Mouse (Mus musculus): ENCODE data around the gene Spata2. TPM values are rescaled to one million over a fixed set of nuclear protein-coding genes. Genes with fewer than 3 reads are reported as not detected.
A peak's percentile ranks its signal among the peaks of the same experiment; 100 is the strongest.

The Spata2 gene
- polyA plus RNA-seq, 1 experiment from 2014 or later = 15.4 TPM

DNA sequence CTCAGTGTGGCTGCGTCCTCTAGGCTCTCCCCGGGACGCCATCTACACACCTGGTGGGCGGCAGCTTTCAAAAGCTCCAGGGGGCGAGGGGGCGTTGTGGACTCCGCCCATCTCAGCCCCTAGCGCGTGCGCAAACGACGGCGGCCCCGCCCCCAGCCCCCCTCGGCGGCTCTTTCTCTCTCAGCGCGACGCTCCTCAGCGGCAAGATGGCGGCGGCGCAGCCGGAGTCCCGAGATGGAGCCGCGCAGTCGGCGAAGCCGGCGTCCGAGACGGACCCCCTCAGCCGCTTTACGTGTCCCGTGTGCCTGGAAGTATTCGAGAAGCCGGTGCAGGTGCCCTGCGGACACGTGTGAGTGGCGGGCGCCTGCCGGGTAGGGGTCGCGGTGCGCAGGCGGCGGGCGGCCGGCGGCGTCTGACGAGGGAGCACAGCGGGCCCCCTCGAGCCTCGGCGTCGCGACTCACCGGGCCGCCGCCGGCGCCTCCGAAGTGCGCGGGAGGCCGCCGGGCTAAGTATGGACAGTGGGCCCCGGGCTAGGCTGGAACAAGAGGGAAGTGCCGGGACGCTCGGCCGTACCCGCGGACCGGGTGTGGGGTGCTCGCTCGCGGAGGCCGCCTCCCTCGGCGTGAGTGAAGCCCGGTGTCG lies 10.7 kb upstream of the Spata2 start:
- H3K27me3 ChIP-seq (replicated peaks; ENCODE audit: control insufficient read depth, insufficient read depth, low read length) = no peaks in the 10 kb centered on the region
- H3K36me3 ChIP-seq (ENCODE audit: control insufficient read depth, insufficient read depth, low read length) = no peaks in the 10 kb centered on the region
- H3K9ac ChIP-seq (ENCODE audit: low read depth, low read length) = peak overlapping the region; percentile 95
- ATAC-seq = peak; percentile 85
- no peaks in the 10 kb centered on the region for H3K9me3 ChIP-seq (ENCODE audit: control insufficient read depth, low read length)
- H3K4me3 ChIP-seq (ENCODE audit: low read length) = peak overlapping the region; percentile 98
- under 1% methylated on average over 82 of the region's 85 CpGs for WGBS
- peak overlapping the region; percentile 84 for H3K4me2 ChIP-seq (ENCODE audit: low read depth, low read length)
- H3K4me1 ChIP-seq (ENCODE audit: control insufficient read depth, insufficient read depth, low read length) = peaks cover 29% of the 10 kb centered on the region
- H3K27ac ChIP-seq (ENCODE audit: low read length) = peak overlapping the region; percentile 88

DNA sequence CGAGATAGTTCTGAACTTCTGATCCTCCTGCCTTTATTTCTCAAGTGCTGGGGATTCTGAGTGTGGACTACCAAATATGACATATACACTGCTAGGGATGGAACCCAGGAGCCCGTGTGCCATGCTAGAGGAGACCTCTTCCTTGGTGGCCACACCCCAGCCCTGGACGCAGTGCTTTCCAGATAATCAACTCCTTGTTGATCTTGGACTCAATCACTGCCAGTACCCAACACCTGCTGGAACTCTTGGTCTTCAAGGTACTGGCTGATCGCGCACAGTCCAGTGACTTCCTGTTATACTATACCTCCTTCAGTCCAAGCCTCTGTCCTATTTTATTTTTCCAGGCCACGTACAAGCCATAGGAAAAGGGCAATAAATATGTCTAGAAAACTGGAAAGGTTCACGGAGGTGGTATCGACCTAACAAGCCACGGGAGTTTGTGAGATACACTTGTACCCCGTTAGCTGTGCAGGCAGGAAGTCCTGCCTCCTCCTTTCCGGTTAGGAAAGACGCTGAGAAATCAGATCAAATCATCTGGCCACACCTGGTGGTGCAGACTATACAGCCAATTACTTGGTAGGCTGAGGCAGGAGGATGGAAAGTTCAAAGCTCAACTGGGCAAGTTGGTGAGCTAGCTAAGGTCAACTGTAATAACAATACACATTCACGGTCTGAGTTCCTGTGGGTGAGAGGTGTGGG lies 10.0 kb upstream of the Spata2 start:
- peak overlapping the region; percentile 84 for H3K4me2 ChIP-seq (ENCODE audit: low read depth, low read length)
- H3K4me3 ChIP-seq (ENCODE audit: low read length) = peak overlapping the region; percentile 98
- H3K4me1 ChIP-seq (ENCODE audit: control insufficient read depth, insufficient read depth, low read length) = peaks cover 29% of the 10 kb centered on the region
- 40% methylated on average over 13 of the region's 13 CpGs for WGBS
- H3K27ac ChIP-seq (ENCODE audit: low read length) = peak overlapping the region; percentile 88
- H3K27me3 ChIP-seq (replicated peaks; ENCODE audit: control insufficient read depth, insufficient read depth, low read length) = no peaks in the 10 kb centered on the region
- no peaks in the 10 kb centered on the region for H3K36me3 ChIP-seq (ENCODE audit: control insufficient read depth, insufficient read depth, low read length)
- peak; percentile 73 for ATAC-seq
- no peaks in the 10 kb centered on the region for H3K9me3 ChIP-seq (ENCODE audit: control insufficient read depth, low read length)
- peak overlapping the region; percentile 95 for H3K9ac ChIP-seq (ENCODE audit: low read depth, low read length)

DNA sequence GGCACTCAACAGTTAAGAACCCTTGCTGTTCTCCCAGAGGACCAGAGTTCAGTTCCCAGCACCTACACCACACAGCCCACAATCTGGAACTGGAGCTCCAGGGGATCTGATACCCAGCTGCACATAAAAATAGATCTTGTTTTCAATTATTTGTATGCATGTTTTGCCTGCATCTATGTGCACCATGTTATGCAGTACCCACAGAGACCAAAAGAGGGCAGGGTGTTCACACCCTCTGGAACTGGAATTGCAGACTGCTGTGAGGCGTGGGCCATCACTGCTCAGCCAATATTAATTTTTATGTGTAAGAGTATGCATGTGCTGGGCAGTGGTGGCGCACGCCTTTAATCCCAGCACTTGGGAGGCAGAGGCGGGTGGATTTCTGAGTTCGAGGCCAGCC lies 4.6 kb upstream of the Spata2 start:
- Histone ChIP-seq H3K4me2 (ENCODE audit: low read depth, low read length) (no peak overlapping the region), H3K27ac (ENCODE audit: low read length) (no peak overlapping the region), H3K9me3 (ENCODE audit: control insufficient read depth, low read length) (no peaks in the 10 kb centered on the region), H3K36me3 (ENCODE audit: control insufficient read depth, insufficient read depth, low read length) (no peaks in the 10 kb centered on the region), H3K27me3 (replicated peaks; ENCODE audit: control insufficient read depth, insufficient read depth, low read length) (no peaks in the 10 kb centered on the region), H3K4me1 (ENCODE audit: control insufficient read depth, insufficient read depth, low read length) (peaks cover 3% of the 10 kb centered on the region; the same call in 1 of the 2 replicates), H3K9ac (ENCODE audit: low read depth, low read length) (no peak overlapping the region), H3K4me3 (ENCODE audit: low read length) (no peak overlapping the region)
- 77% methylated on average over 5 of the region's 5 CpGs for WGBS
- ATAC-seq = no peak

DNA sequence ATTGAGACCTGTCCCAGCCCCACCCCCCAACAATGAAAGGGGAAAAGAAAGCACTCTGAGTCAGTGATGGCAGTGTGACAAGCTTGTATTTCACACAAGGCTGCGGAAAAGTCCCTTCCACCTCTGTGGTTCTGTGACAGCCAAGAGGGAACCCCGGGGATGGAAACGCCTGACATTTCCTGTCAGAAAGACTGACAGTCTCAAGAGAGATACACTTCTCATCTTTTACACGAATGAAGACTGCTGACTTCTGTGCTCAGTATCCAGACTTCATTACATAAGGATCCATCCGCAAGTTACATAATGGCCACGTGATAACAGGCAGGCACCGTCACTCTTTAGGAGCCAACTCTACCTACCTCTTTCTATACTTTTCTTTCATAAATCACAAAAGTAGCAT lies 3.8 kb upstream of the Spata2 start:
- no peaks in the 10 kb centered on the region for H3K9me3 ChIP-seq (ENCODE audit: control insufficient read depth, low read length)
- no peaks in the 10 kb centered on the region for H3K36me3 ChIP-seq (ENCODE audit: control insufficient read depth, insufficient read depth, low read length)
- 81% methylated on average over 7 of the region's 7 CpGs for WGBS
- no peak overlapping the region for H3K9ac ChIP-seq (ENCODE audit: low read depth, low read length)
- H3K4me2 ChIP-seq (ENCODE audit: low read depth, low read length) = no peak overlapping the region
- ATAC-seq = no peak
- no peaks in the 10 kb centered on the region for H3K27me3 ChIP-seq (replicated peaks; ENCODE audit: control insufficient read depth, insufficient read depth, low read length)
- H3K27ac ChIP-seq (ENCODE audit: low read length) = no peak overlapping the region
- peaks cover 9% of the 10 kb centered on the region for H3K4me1 ChIP-seq (ENCODE audit: control insufficient read depth, insufficient read depth, low read length)
- H3K4me3 ChIP-seq (ENCODE audit: low read length) = no peak overlapping the region

DNA sequence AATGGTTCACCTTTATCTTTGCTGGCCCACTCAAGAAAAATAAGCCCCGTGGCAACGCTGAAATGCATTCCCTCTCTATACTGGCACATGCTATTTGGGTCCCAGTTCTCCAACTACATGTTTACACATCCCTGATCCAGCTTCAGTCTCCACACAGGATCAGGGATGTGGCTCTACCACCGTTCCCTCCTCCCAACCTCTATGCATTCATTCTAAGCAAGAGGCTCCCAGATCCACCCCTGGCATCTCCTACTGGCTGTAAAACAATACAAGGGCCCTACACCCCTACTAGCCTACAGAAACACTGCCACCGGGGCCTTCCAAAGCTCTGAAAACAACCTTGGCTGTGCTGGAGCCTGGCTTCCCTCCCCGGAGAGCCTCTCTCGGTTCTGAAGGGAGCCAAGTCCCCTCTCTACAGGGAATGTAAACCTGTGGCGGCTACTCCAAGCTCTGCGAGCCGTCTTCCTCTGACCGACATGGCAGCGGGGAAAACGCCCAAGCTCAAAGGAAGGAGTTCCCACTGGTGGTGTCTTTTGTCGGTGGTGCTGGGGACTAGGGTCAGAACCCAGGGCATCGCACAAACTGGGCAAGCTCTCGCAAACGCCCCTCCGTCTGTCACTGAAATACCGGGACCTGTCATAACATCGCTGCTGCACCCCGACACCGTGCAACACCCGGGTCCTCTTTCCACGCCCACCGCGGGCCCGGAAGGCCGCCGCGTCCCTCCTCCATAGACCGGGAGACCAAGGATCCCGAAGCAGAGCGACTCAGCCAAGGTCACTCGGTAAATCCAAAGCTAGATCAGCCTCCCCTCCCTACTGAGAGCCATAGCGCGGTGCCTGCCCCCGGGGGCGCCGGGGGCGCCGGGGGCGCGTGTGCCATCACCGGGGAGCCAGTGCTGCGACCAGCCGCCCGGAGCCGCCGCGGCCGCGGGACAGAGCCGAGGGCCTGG lies 654 bp downstream of the Spata2 start, which contains the start of gene Rnf114:
Rnf114 (plus strand) TSS at position 889 of the 952 bp plus-strand sequence.
- ATAC-seq = peak; percentile 70
- Histone ChIP-seq H3K27ac (ENCODE audit: low read length) (peak within 1 kb of the TSS; percentile 96), H3K9ac (ENCODE audit: low read depth, low read length) (peak within 1 kb of the TSS; percentile 92), H3K4me3 (ENCODE audit: low read length) (peak within 1 kb of the TSS; percentile 99), H3K4me1 (ENCODE audit: control insufficient read depth, insufficient read depth, low read length) (peaks cover 27% of the 10 kb centered on the region), H3K27me3 (replicated peaks; ENCODE audit: control insufficient read depth, insufficient read depth, low read length) (no peaks in the 10 kb centered on the region), H3K9me3 (ENCODE audit: control insufficient read depth, low read length) (no peaks in the 10 kb centered on the region), H3K36me3 (ENCODE audit: control insufficient read depth, insufficient read depth, low read length) (no peaks in the 10 kb centered on the region), H3K4me2 (ENCODE audit: low read depth, low read length) (peak within 1 kb of the TSS; percentile 95)
- 4% methylated on average over 49 of the region's 52 CpGs for WGBS

DNA sequence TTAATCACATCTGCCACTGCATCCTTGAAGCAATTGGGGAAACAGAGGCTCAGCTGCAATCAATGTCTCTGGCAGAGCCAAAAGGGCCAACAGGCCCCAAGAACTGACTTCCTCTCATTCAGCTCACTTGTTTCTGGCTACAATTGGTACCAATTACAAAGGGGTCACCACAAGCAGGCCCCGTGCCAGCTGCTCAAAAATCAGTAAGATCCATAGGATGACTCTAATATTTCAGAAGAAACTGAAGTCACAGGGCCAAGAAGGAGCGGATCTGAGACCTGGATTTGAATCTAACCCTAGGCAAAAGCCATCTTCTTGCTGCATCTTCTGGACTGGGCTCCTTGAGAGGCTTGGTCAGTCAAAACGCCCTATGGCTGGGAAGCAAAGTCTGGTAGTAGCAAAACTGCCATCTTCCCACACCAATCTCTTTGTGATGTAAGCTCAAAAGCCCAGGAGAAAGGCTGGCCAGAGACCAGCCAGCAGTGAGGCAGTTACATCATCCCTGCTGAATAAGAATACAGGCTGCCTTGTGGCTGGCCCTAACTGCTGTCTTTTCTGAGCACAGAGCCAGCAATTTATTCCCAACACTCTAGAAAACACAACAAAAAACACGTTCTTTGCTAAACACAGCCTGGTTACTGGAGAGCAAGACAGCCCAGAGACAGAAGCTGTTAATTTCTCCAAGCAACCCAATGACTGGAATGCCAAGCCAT lies 1.7 kb downstream of the Spata2 start:
- Histone ChIP-seq H3K4me3 (ENCODE audit: low read length) (0 out of 2 replicates have a peak overlapping the region, but pooled peaks have one; percentile 99), H3K27me3 (replicated peaks; ENCODE audit: control insufficient read depth, insufficient read depth, low read length) (no peaks in the 10 kb centered on the region), H3K4me2 (ENCODE audit: low read depth, low read length) (0 out of 2 replicates have a peak overlapping the region, but pooled peaks have one; percentile 95), H3K9me3 (ENCODE audit: control insufficient read depth, low read length) (no peaks in the 10 kb centered on the region), H3K4me1 (ENCODE audit: control insufficient read depth, insufficient read depth, low read length) (peaks cover 36% of the 10 kb centered on the region), H3K36me3 (ENCODE audit: control insufficient read depth, insufficient read depth, low read length) (no peaks in the 10 kb centered on the region), H3K9ac (ENCODE audit: low read depth, low read length) (peak overlapping the region; percentile 92; the same call in 1 of the 2 replicates), H3K27ac (ENCODE audit: low read length) (no peak overlapping the region)
- no peak for ATAC-seq
- WGBS = 79% methylated on average over 4 of the region's 4 CpGs

DNA sequence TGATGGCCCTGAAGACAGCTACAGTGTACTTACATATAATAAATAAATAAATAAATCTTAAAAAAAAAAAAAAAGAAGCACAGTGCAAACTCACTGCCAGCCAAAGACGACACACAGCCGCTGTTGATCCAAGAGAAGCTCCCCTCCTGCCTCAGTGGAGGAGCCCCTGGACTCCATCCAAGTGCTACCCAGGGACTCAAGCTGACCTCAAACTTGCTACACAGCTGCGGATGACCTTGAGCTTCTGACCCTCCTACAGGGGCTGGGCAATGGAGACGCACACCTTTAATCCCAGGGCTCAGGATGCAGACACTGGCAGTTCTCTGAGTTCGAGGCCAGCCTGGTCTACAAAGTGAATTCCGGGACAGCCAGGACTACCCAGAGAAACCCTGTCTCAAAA lies 4.7 kb downstream of the Spata2 start:
- no peak overlapping the region for H3K9ac ChIP-seq (ENCODE audit: low read depth, low read length)
- H3K27me3 ChIP-seq (replicated peaks; ENCODE audit: control insufficient read depth, insufficient read depth, low read length) = no peaks in the 10 kb centered on the region
- no peak overlapping the region for H3K4me2 ChIP-seq (ENCODE audit: low read depth, low read length)
- 80% methylated on average over 6 of the region's 6 CpGs for WGBS
- H3K36me3 ChIP-seq (ENCODE audit: control insufficient read depth, insufficient read depth, low read length) = peaks cover 5% of the 10 kb centered on the region; the same call in 1 of the 2 replicates
- H3K4me1 ChIP-seq (ENCODE audit: control insufficient read depth, insufficient read depth, low read length) = peaks cover 39% of the 10 kb centered on the region
- H3K9me3 ChIP-seq (ENCODE audit: control insufficient read depth, low read length) = no peaks in the 10 kb centered on the region
- no peak overlapping the region for H3K27ac ChIP-seq (ENCODE audit: low read length)
- no peak for ATAC-seq
- H3K4me3 ChIP-seq (ENCODE audit: low read length) = no peak overlapping the region

DNA sequence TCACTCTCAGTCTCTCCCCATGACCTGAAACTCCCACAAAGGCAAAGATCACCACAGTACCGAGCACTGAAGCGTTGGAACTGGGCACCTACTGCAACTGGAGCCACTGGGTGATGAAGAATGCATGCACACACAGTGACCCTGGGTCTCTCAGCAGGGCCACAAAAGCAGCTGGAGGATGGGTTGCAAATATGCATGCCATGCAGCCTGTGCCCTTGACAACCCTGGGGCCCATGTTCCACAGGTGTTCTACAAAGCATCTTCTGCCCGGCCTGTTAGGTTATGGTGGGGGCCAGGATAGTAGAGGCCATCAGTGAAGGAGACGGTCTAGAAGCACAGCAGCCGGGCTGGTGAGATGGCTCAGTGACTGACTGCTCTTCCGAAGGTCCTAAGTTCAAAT lies 5.1 kb downstream of the Spata2 start:
- H3K9ac ChIP-seq (ENCODE audit: low read depth, low read length) = no peak overlapping the region
- H3K4me3 ChIP-seq (ENCODE audit: low read length) = no peak overlapping the region
- peaks cover 9% of the 10 kb centered on the region; the same call in 1 of the 2 replicates for H3K36me3 ChIP-seq (ENCODE audit: control insufficient read depth, insufficient read depth, low read length)
- H3K4me2 ChIP-seq (ENCODE audit: low read depth, low read length) = no peak overlapping the region
- no peaks in the 10 kb centered on the region for H3K9me3 ChIP-seq (ENCODE audit: control insufficient read depth, low read length)
- 91% methylated on average over 6 of the region's 6 CpGs for WGBS
- no peak overlapping the region for H3K27ac ChIP-seq (ENCODE audit: low read length)
- ATAC-seq = no peak
- H3K27me3 ChIP-seq (replicated peaks; ENCODE audit: control insufficient read depth, insufficient read depth, low read length) = no peaks in the 10 kb centered on the region
- H3K4me1 ChIP-seq (ENCODE audit: control insufficient read depth, insufficient read depth, low read length) = peaks cover 39% of the 10 kb centered on the region

Measured in intestine, embryonic 16.5 days (tissue).